Mouse (Mus musculus) hematopoietic multipotent progenitor cell, adult 10-12 weeks (in vitro differentiated cells): ENCODE measurements around the gene Entr1. TPM values are rescaled to one million over a fixed set of nuclear protein-coding genes. Genes with fewer than 3 reads are reported as not detected.

Source experiments
- polyA plus RNA-seq: library from polyadenylated mRNA; stranded (reverse); fragments of >175 nt; gene quantifications from 2 replicates; pipeline ENCODE4 v1.2.3, GENCODE M21; 2012; ENCODE audit warnings: low replicate concordance

The Entr1 gene
- polyA plus RNA-seq, result 76.2 and 135 TPM in 2 replicates

GRCm38 (mm10) chr2:26389154-26389690 is at the start of gene Entr1, which contains the start of gene Pmpca:
Entr1 (minus strand) TSS chr2:26389316.
Pmpca (plus strand) TSS chr2:26389339.

DNA sequence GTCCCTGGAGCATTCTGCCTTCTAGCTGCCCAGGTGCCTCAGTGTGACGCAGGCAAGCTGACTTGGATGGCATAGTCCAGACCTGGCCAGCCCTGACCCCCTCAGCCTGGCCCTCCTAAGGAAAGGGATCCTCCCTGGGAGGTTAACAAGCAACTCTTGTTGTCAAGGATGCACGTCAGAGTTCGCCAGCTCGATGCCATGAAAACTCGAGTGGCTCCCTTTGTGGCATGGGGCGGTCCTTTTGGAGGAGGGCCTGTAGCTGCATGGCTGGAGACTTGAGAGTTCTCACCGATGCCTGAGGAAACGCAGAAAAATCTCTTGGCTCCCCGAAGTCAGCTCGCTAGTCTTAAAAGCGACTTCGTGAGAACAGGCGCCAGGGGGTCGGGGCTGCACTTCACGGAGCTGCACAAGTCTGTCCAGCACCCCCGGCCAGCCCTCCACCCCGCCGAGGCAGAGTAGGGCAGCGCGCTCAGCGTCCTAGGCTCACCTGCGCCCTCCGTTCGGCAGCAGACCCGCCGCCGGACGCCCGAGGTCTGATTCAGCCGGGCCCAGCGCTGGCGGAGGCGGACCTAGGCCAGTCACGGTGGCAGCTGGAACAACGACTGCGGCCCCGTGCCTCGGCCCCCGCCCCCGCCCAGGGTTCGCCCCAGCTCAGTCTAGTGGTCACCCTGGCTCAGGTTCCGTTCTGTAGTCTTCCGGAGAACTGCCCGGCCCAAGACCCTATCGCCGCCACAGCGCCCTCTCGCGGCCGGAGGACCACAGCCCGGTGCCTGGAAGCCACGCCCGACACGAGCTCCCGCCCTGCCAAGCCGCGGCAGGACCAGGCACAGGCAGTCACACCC is 19.6 kb upstream of the Entr1 start, which contains the start of gene Inpp5e:
Gene Inpp5e, minus strand, starts transcription at position 689 of the 842 bp plus-strand sequence.

GRCm38 (mm10) chr2:26380131-26380771 is 8.9 kb downstream of the Entr1 start, which contains the start of gene Snapc4:
Snapc4 (minus strand) TSS chr2:26380653.

DNA sequence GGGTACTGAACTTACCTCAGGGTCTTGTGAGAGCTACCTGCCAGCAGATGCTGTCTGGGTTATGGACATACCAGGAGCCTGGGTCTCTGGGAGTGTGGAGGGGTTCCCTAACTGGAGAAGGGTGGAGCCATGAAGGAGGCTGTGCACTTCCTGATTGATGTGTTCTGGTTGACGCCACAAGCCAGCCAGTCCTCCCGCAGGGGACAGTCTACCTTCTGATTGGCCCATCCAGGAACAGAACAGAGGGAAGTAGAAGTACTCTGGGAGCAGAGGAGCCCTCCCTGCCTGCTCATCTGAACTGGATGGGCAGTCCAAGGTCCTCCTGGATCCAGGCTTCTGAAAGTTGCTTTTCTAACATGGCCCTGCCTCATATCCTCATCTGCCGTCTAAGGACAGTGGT is 28.3 kb downstream of the Entr1 start, which contains the start of gene Card9:
Gene Card9, minus strand, starts transcription at position 147 of the 400 bp plus-strand sequence.

GRCm38 (mm10) chr2:26351358-26352290 is 37.5 kb downstream of the Entr1 start, which contains the start of gene Dnlz:
Dnlz (minus strand) TSS chr2:26352110.

Other genes with a start within 250 kb of the Entr1 start
- not detected in 2 replicates for gene Lhx3, start 181.0 kb downstream of the Entr1 start, polyA plus RNA-seq
- 4.6 and 5.8 TPM in 2 replicates for gene Qsox2, start 151.8 kb downstream of the Entr1 start, polyA plus RNA-seq
- gene Ccdc187, start 94.8 kb downstream of the Entr1 start, polyA plus RNA-seq, result not detected in 2 replicates
- gene Gpsm1, start 73.8 kb downstream of the Entr1 start, polyA plus RNA-seq, result 29.0 and 82.6 TPM in 2 replicates
- 14.9 and 19.2 TPM in 2 replicates for gene Dnlz, start 37.2 kb downstream of the Entr1 start, polyA plus RNA-seq
- gene Card9, start 28.4 kb downstream of the Entr1 start, polyA plus RNA-seq, result 22.5 and 86.0 TPM in 2 replicates
- 44.9 and 49.0 TPM in 2 replicates for gene Snapc4, start 8.7 kb downstream of the Entr1 start, polyA plus RNA-seq
- 193 and 219 TPM in 2 replicates for gene Pmpca, start within 50 bp of the Entr1 start, polyA plus RNA-seq
- 20.0 and 21.3 TPM in 2 replicates for gene Inpp5e, start 19.9 kb upstream of the Entr1 start, polyA plus RNA-seq
- 40.3 and 54.5 TPM in 2 replicates for gene Sec16a, start 55.9 kb upstream of the Entr1 start, polyA plus RNA-seq
- 58.7 and 58.9 TPM in 2 replicates for gene Notch1, start 127.3 kb upstream of the Entr1 start, polyA plus RNA-seq
- 2.6 and 9.0 TPM in 2 replicates for gene Egfl7, start 190.7 kb upstream of the Entr1 start, polyA plus RNA-seq
- gene Gm20532, start 197.3 kb upstream of the Entr1 start, polyA plus RNA-seq, result 0.38 TPM in 1 of 2 replicates, not detected in the other
- gene Agpat2, start 215.1 kb upstream of the Entr1 start, polyA plus RNA-seq, result 30.6 and 53.9 TPM in 2 replicates
- 1.1 and 2.0 TPM in 2 replicates for gene Fam69b, start 239.1 kb upstream of the Entr1 start, polyA plus RNA-seq